Mouse (Mus musculus) kidney, embryonic 14.5 days (tissue): ENCODE data around the gene Gm28038. TPM values are rescaled to one million over a fixed set of nuclear protein-coding genes. Genes with fewer than 3 reads are reported as not detected.

ENCODE experiments used
- ATAC-seq: fragments of 200-750 bp; cut with Nextera tagmentation; 2 replicates; pipeline ENCODE4 v1.8.0; 2017; ENCODE audit warnings: moderate number of reproducible peaks, mild to moderate bottlenecking, moderate TSS enrichment, moderate library complexity; ENCODE audit not compliant: low FRiP score, low TSS enrichment
- H3K27ac ChIP-seq: fragments of 300-500 bp; sonication (generic); 2 replicates; pipeline ENCODE4 v1.5.1; 2014; ENCODE audit warnings: low read depth, mild to moderate bottlenecking, low read length, moderate library complexity, mixed read lengths
- H3K27me3 ChIP-seq: fragments of 300-500 bp; sonication (generic); 2 replicates; pipeline ENCODE4 v1.6.1; 2014; ENCODE audit warnings: mild to moderate bottlenecking, low read length; ENCODE audit not compliant: control insufficient read depth, insufficient read depth
- H3K36me3 ChIP-seq: fragments of 300-500 bp; sonication (generic); 2 replicates; pipeline ENCODE4 v1.6.1; 2014; ENCODE audit warnings: low read length, mixed read lengths; ENCODE audit not compliant: control insufficient read depth, insufficient read depth
- H3K4me1 ChIP-seq: fragments of 300-500 bp; sonication (generic); 2 replicates; pipeline ENCODE4 v1.6.1; 2014; ENCODE audit warnings: low read length, mixed read lengths; ENCODE audit not compliant: control insufficient read depth, insufficient read depth
- H3K4me2 ChIP-seq: fragments of 300-500 bp; sonication (generic); replicated peaks from 2 replicates; pipeline ENCODE4 v1.6.1; 2014; ENCODE audit warnings: low read depth, mild to moderate bottlenecking, low read length
- H3K4me3 ChIP-seq: fragments of 300-500 bp; sonication (generic); 2 replicates; pipeline ENCODE4 v1.5.1; 2014; ENCODE audit warnings: mild to moderate bottlenecking, low read length
- H3K9ac ChIP-seq: fragments of 300-500 bp; sonication (generic); 2 replicates; pipeline ENCODE4 v1.6.1; 2014; ENCODE audit warnings: low read depth, mild to moderate bottlenecking, low read length, moderate library complexity
- H3K9me3 ChIP-seq: fragments of 300-500 bp; sonication (generic); 2 replicates; pipeline ENCODE4 v1.6.1; 2016; ENCODE audit warnings: low read length; ENCODE audit not compliant: control insufficient read depth
- WGBS: fragments of 180-500 bp; shearing (Covaris S2); extraction: QIAGEN DNeasy Blood & Tissue Kit; methylation state at CpG from one replicate; pipeline ENCODE4 v1.1.7; 2014; 5-methylcytosine and 5-hydroxymethylcytosine counted together
- polyA plus RNA-seq: library from polyadenylated mRNA; unstranded; fragments of >200 nt; fragmentation: Nextera tagmentation; extraction: Ambion mirVana; gene quantifications from 2 replicates; pipeline ENCODE4 v1.2.1, GENCODE M21; 2014

Gene Gm28038
- polyA plus RNA-seq, 1 experiment from 2014 or later: not detected

DNA sequence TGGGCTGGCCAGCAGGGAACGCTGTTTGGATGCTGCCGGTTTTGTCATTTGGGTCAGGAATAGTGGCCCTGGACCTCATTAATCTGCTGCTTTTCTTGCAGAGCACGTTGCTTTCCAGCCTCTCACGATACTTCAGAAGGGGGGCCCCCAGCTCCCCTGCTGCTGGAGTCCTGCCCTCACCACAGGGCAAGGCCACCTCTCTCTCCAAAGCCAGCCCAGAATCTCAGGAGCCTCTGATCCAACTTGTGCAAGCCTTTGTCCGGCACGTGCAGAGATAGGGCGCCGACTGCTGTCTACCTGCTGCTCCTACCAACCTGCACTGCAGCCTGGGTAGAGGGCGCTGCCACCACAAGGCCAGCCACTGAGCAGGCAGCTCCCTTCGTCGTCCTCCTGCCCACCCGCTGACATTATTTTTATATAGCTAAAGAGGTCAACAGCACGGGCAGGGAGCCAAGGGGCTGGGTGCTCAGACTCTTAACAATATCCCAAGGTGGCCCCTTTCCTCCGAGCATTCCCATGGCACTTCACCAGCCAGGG lies 62.8 kb downstream of the Gm28038 start:
- H3K27ac ChIP-seq: no peak overlapping the region
- no peaks in the 10 kb centered on the region for H3K27me3 ChIP-seq
- 74% methylated on average over 14 of the region's 14 CpGs for whole genome bisulfite sequencing
- H3K36me3 ChIP-seq: peaks cover 93% of the 10 kb centered on the region
- H3K4me2 ChIP-seq: no peak overlapping the region
- H3K9me3 ChIP-seq: no peaks in the 10 kb centered on the region
- ATAC-seq: no peak
- no peak overlapping the region for H3K4me3 ChIP-seq
- 0 out of 2 replicates have a peak overlapping the region, but pooled peaks have one; percentile 19 for H3K9ac ChIP-seq
- H3K4me1 ChIP-seq: no peaks in the 10 kb centered on the region

DNA sequence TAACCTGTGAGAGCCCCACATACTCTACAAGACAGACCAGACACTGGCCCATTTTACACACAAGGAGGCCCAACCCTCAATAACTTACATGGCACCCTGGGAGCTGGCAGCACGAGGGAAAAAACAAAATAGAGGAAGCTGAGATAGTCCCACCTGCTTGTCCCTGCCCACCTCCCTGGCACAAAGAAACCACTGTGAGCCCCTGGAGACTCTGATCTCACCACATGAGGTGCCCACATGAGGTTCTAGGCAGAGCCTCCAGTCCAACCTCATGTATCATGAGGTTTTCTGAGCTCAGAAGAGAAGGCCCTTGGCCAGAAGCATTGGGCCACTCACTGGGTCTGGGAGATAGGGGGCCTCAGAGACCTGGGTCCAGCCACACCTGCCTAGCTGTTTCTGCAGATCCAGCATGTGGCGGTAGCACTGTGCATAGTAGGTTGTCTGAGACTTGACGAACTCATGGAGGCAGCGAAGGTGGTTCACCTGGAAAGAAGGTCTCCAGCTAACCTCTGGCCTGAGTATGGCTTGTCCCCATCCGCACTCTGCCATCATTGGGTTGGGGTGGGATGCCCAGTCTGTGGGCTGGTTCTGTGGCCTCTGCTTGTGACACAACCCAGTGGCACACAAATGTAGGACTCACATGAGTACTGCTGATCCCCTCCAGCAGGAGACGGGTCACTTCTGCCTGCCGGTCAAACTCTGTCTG lies 65.3 kb downstream of the Gm28038 start:
- Histone ChIP-seq H3K27ac (no peak overlapping the region), H3K27me3 (no peaks in the 10 kb centered on the region), H3K9me3 (no peaks in the 10 kb centered on the region), H3K4me1 (no peaks in the 10 kb centered on the region), H3K36me3 (peaks cover 88% of the 10 kb centered on the region), H3K4me3 (no peak overlapping the region), H3K9ac (no peak overlapping the region), H3K4me2 (no peak overlapping the region)
- no peak for ATAC-seq
- WGBS: 90% methylated on average over 7 of the region's 7 CpGs

DNA sequence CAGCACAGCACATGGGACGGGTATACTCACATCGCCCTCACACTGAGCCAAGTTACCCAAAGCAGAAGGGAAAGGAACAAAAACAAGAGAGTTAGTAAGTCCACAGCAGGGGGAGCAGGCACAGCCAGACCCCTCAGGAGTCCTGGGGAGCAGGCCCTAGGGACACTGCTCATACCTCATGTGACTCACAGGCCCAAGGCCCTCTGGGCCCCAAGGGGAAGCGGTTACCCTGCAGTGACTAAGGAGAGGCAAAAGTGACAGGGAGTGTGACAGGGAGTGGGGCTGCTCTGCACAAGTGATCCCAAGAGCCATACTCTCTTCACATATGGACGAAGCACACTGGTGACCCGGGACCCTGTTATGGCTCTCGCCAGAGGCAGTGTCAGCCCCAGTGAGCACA lies 68.4 kb downstream of the Gm28038 start:
- H3K27me3 ChIP-seq: no peaks in the 10 kb centered on the region
- peaks cover 71% of the 10 kb centered on the region for H3K36me3 ChIP-seq
- H3K4me3 ChIP-seq: no peak overlapping the region
- H3K27ac ChIP-seq: no peak overlapping the region
- WGBS: 89% methylated on average over 6 of the region's 6 CpGs
- no peaks in the 10 kb centered on the region for H3K9me3 ChIP-seq
- H3K9ac ChIP-seq: no peak overlapping the region
- no peaks in the 10 kb centered on the region for H3K4me1 ChIP-seq
- no peak overlapping the region for H3K4me2 ChIP-seq
- no peak for ATAC-seq

Other genes with a start within 250 kb of the Gm28038 start
- 41.2 and 42.6 TPM in 2 replicates for gene Wdr34, start 232.2 kb upstream of the Gm28038 start, polyA plus RNA-seq
- gene Set, start 223.7 kb upstream of the Gm28038 start, polyA plus RNA-seq: 647 and 702 TPM in 2 replicates
- 7.8 and 9.1 TPM in 2 replicates for gene Pkn3, start 203.4 kb upstream of the Gm28038 start, polyA plus RNA-seq
- 36.3 and 40.9 TPM in 2 replicates for gene Zdhhc12, start 187.4 kb upstream of the Gm28038 start, polyA plus RNA-seq
- gene Zer1, start 156.5 kb upstream of the Gm28038 start, polyA plus RNA-seq: 9.4 and 11.9 TPM in 2 replicates
- 11.1 and 15.3 TPM in 2 replicates for gene Tbc1d13, start 147.3 kb upstream of the Gm28038 start, polyA plus RNA-seq
- gene Endog, start 109.5 kb upstream of the Gm28038 start, polyA plus RNA-seq: 20.3 and 22.1 TPM in 2 replicates
- 58.2 and 77.0 TPM in 2 replicates for gene Spout1, start 102.6 kb upstream of the Gm28038 start, polyA plus RNA-seq
- gene Kyat1, start 75.2 kb upstream of the Gm28038 start, polyA plus RNA-seq: 10.0 and 11.4 TPM in 2 replicates
- gene Lrrc8a, start 43.3 kb upstream of the Gm28038 start, polyA plus RNA-seq: 49.4 and 51.1 TPM in 2 replicates
- gene Gm28035, start 40.5 kb upstream of the Gm28038 start, polyA plus RNA-seq: 0.07 and 0.26 TPM in 2 replicates
- 7.7 and 11.5 TPM in 2 replicates for gene Phyhd1, start 14.8 kb upstream of the Gm28038 start, polyA plus RNA-seq
- gene Dolk, start 5.3 kb downstream of the Gm28038 start, polyA plus RNA-seq: 25.2 and 34.4 TPM in 2 replicates
- gene Nup188, start 5.4 kb downstream of the Gm28038 start, polyA plus RNA-seq: 35.2 and 54.4 TPM in 2 replicates
- 69.4 and 70.9 TPM in 2 replicates for gene Sh3glb2, start 78.3 kb downstream of the Gm28038 start, polyA plus RNA-seq
- 14.5 and 25.0 TPM in 2 replicates for gene Miga2, start 83.2 kb downstream of the Gm28038 start, polyA plus RNA-seq
- gene Dolpp1, start 111.2 kb downstream of the Gm28038 start, polyA plus RNA-seq: 31.0 and 34.7 TPM in 2 replicates
- gene Crat, start 134.8 kb downstream of the Gm28038 start, polyA plus RNA-seq: 21.4 and 30.6 TPM in 2 replicates
- 92.3 and 96.0 TPM in 2 replicates for gene Ptpa, start 135.0 kb downstream of the Gm28038 start, polyA plus RNA-seq
- gene Ier5l, start 193.2 kb downstream of the Gm28038 start, polyA plus RNA-seq: 5.5 and 7.2 TPM in 2 replicates